Mouse (Mus musculus) T-cell, adult 66 days (primary cell): ENCODE results near the gene Nf2. TPM values are rescaled to one million over a fixed set of nuclear protein-coding genes. Genes with fewer than 3 reads are reported as not detected.

Experiments used
- total RNA-seq, 2 experiments: library from RNA; stranded (reverse); gene quantifications; 3 replicates in 1 of 2; 4 replicates in 1 of 2; pipeline ENCODE4 v1.2.4; 2023

Gene Nf2
- total RNA-seq = 10 to 100 TPM; 53.7 to 57.5 TPM

GRCm38 (mm10) chr11:4849258-4849943 lies at the start of gene Nf2:
Nf2 (minus strand) TSS chr11:4849536.

GRCm38 (mm10) chr11:4894848-4895816 lies 45.8 kb upstream of the Nf2 start, which contains the start of gene Thoc5:
Thoc5 (plus strand) TSS chr11:4895320.

GRCm38 (mm10) chr11:4873755-4874475 lies 24.6 kb upstream of the Nf2 start, which contains the start of gene Nipsnap1:
Nipsnap1 (plus strand) TSS chr11:4873951.

GRCm38 (mm10) chr11:4746733-4747132 lies 102.6 kb downstream of the Nf2 start, which contains the start of gene Cabp7:
Cabp7 (minus strand) TSS chr11:4746778.

Other genes starting within 250 kb of the Nf2 start
- not detected for gene Gm11032, start 229.5 kb downstream of the Nf2 start, total RNA-seq
- gene Ascc2, start 211.8 kb downstream of the Nf2 start, total RNA-seq = 10 to 100 TPM; 30.4 to 31.0 TPM
- gene Uqcr10, start 145.2 kb downstream of the Nf2 start, total RNA-seq = 100 to 1,000 TPM; 122 to 140 TPM
- 10 to 100 TPM; 30.5 to 33.3 TPM for gene Zmat5, start 144.9 kb downstream of the Nf2 start, total RNA-seq
- gene Cabp7, start 102.8 kb downstream of the Nf2 start, total RNA-seq = under 1 TPM; 0.21 to 0.47 TPM
- 10 to 100 TPM; 26.0 to 27.1 TPM for gene Nipsnap1, start 24.4 kb upstream of the Nf2 start, total RNA-seq
- gene Thoc5, start 45.8 kb upstream of the Nf2 start, total RNA-seq = 10 to 100 TPM; 42.6 to 42.8 TPM
- 1 to 10 TPM; 3.3 to 3.5 TPM for gene Nefh, start 98.5 kb upstream of the Nf2 start, total RNA-seq
- 10 to 100 TPM; 89.9 to 92.1 TPM for gene Ap1b1, start 137.3 kb upstream of the Nf2 start, total RNA-seq
- gene Rasl10a, start 208.6 kb upstream of the Nf2 start, total RNA-seq = not detected
- gene Gas2l1, start 215.8 kb upstream of the Nf2 start, total RNA-seq = under 1 TPM in 1 of 2 experiments, not detected in 1; 0.53 TPM
- gene Rhbdd3, start 249.4 kb upstream of the Nf2 start, total RNA-seq = 1 to 10 TPM; 4.8 to 6.0 TPM
- gene Ewsr1, start 249.7 kb upstream of the Nf2 start, total RNA-seq = 100 to 1,000 TPM; 562 to 608 TPM